Comparison of ENCODE assay signal across 11 mouse cellular contexts in genomic region chr4:136266716-136267343, GRCm38 (mm10). TPM values are rescaled to one million over a fixed set of nuclear protein-coding genes. Genes with fewer than 3 reads are reported as not detected.
DNase-seq lines count a peak whose midpoint lies in the region; ATAC-seq and TF ChIP-seq lines count a peak whose summit lies in the region.
"Had no signal": no experiment of that assay in that cellular context is flagged by ENCODE, and none has a peak within 500 bp of the region (broad histone marks: within the 10 kb centered on the region; RNA-seq: fewer than 3 reads in every experiment).

No protein-coding gene starts in this region.

- H3K4me1 ChIP-seq in lung, postnatal 0 days (ENCODE audit: insufficient read depth, low read depth, low read length) = no peaks in the 10 kb centered on the region
- no peaks in the 10 kb centered on the region for H3K4me1 ChIP-seq in brown adipose tissue, adult 24 weeks (ENCODE audit: control insufficient read depth, insufficient read depth, insufficient read length, low read length)
- H3K4me1 ChIP-seq: hindbrain, embryonic 15.5 days had no signal

- TF ChIP-seq EP300 in lung, postnatal 0 days (IDR thresholded peaks at IDR 0.05) = no peak

- H3K27me3 ChIP-seq in lung, postnatal 0 days (replicated peaks; ENCODE audit: insufficient read depth, low read length) = no peaks in the 10 kb centered on the region
- H3K27me3 ChIP-seq: hindbrain, embryonic 15.5 days had no signal

- H3K9ac ChIP-seq in lung, postnatal 0 days (replicated peaks; ENCODE audit: low read depth) = no peak overlapping the region
- H3K9ac ChIP-seq: hindbrain, embryonic 15.5 days; liver, embryonic 14.5 days had no signal

- no peaks in the 10 kb centered on the region for H3K9me3 ChIP-seq in lung, postnatal 0 days (ENCODE audit: low read length)
- H3K9me3 ChIP-seq: hindbrain, embryonic 15.5 days had no signal

- H3K27ac ChIP-seq in lung, postnatal 0 days (ENCODE audit: low read length) = no peak overlapping the region
- H3K27ac ChIP-seq in brown adipose tissue, adult 24 weeks (replicated peaks; ENCODE audit: low read depth, low read length) = 0 out of 2 replicates have a peak overlapping the region, but pooled peaks have one; percentile 1
- H3K27ac ChIP-seq: hindbrain, embryonic 15.5 days; layer of hippocampus, adult 2 months; liver, embryonic 14.5 days had no signal

- no peak for TF ChIP-seq CTCF in lung, postnatal 0 days (IDR thresholded peaks at IDR 0.05)

- H3K36me3 ChIP-seq in lung, postnatal 0 days (ENCODE audit: insufficient read depth, low read length) = no peaks in the 10 kb centered on the region
- H3K36me3 ChIP-seq: hindbrain, embryonic 15.5 days had no signal

- no peak for ATAC-seq in lung, postnatal 0 days

- peak; percentile 58 for DNase-seq in lung, postnatal 25 days (ENCODE audit: low spot score)
- no peak for DNase-seq in lung, postnatal 0 days (ENCODE audit: low spot score)
- peak; percentile 32 to 48 for DNase-seq in monocyte, adult 2 months (ENCODE audit: low read depth in 1 of 2, low spot score in 2 of 2)
- DNase-seq in thymus, postnatal 36 days = peak; percentile 50 to 57
- no peak for DNase-seq in frontal cortex, postnatal 25 days (ENCODE audit: low spot score in 2 of 2)
- no peak for DNase-seq in urinary bladder, postnatal 4 days (ENCODE audit: low spot score in 2 of 2)
- DNase-seq in adrenal gland, postnatal 10 days = no peak

- H3K4me2 ChIP-seq in lung, postnatal 0 days (replicated peaks; ENCODE audit: low read depth, low read length) = no peak overlapping the region
- H3K4me2 ChIP-seq: hindbrain, embryonic 15.5 days had no signal

- WGBS in lung, postnatal 0 days = 68% methylated on average over 9 of the region's 9 CpGs

- H3K4me3 ChIP-seq in lung, postnatal 0 days (ENCODE audit: low read depth, low read length) = no peak overlapping the region
- H3K4me3 ChIP-seq in brown adipose tissue, adult 24 weeks (ENCODE audit: insufficient read depth, low read depth, low read length) = no peak overlapping the region
- H3K4me3 ChIP-seq: hindbrain, embryonic 15.5 days; layer of hippocampus, adult 2 months had no signal

RNA-seq across cellular contexts. Expression of gene Zfp46, which starts 17.7 kb away (rescaled TPM):
- 18.4 and 21.0 TPM in 2 replicates for polyA plus RNA-seq in lung, postnatal 0 days (2015; fragmentation: Nextera tagmentation; extraction: Ambion mirVana)
- 3.9 and 6.9 TPM in 2 replicates for polyA plus RNA-seq in brown adipose tissue, adult 24 weeks (2012; ENCODE audit: insufficient read depth, insufficient read length, missing spikeins)
- total RNA-seq in adrenal gland, postnatal 10 days (2021) = 10 to 100 TPM; 23.3 to 33.0 TPM

RNA-seq across cellular contexts. Expression of gene Tcea3, which starts 19.3 kb away (rescaled TPM):
- 26.8 and 29.1 TPM in 2 replicates for polyA plus RNA-seq in lung, postnatal 0 days (2015; fragmentation: Nextera tagmentation; extraction: Ambion mirVana)
- 10.3 and 11.6 TPM in 2 replicates for polyA plus RNA-seq in brown adipose tissue, adult 24 weeks (2012; ENCODE audit: insufficient read depth, insufficient read length, missing spikeins)
- total RNA-seq in adrenal gland, postnatal 10 days (2021) = 10 to 100 TPM; 15.1 to 22.7 TPM
- total RNA-seq: layer of hippocampus, adult 2 months had no signal

RNA-seq across cellular contexts. Expression of gene Hnrnpr, which starts 43.9 kb away (rescaled TPM):
- 82.2 and 82.9 TPM in 2 replicates for polyA plus RNA-seq in lung, postnatal 0 days (2015; fragmentation: Nextera tagmentation; extraction: Ambion mirVana)
- 34.6 and 36.9 TPM in 2 replicates for polyA plus RNA-seq in brown adipose tissue, adult 24 weeks (2012; ENCODE audit: insufficient read depth, insufficient read length, missing spikeins)
- total RNA-seq in adrenal gland, postnatal 10 days (2021) = 10 to 100 TPM; 67.4 to 94.7 TPM

Comparison
In these comparisons a context has a peak if more than half of its experiments do, and no peak if none do; other contexts are left out.
1. DNase-seq: peak in lung, postnatal 25 days (single experiment), monocyte, adult 2 months (2 of 2) and thymus, postnatal 36 days (2 of 2); none in lung, postnatal 0 days (single experiment), frontal cortex, postnatal 25 days (0 of 2), urinary bladder, postnatal 4 days (0 of 2) and adrenal gland, postnatal 10 days (single experiment).